Mouse (Mus musculus) kidney, adult 2 months (tissue): ENCODE results near the gene Cbfa2t3.

Experiments used
- CTCF ChIP-seq: fragments of 200-500 bp; conservative IDR thresholded peaks from 2 replicates; pipeline ENCODE4 v1.5.1; 2011; ENCODE audit warnings: low read depth, mild to moderate bottlenecking, control low read depth, low read length, moderate library complexity, mixed read lengths; ENCODE audit not compliant: insufficient read depth, insufficient read length
- POLR2A ChIP-seq: fragments of 200-500 bp; IDR thresholded peaks from one replicate; pipeline ENCODE4 v1.6.1; 2011; ENCODE audit warnings: low read depth, low read length, control low read depth

- TF ChIP-seq POLR2A (no peak), CTCF (no peak)
These were observed 6.8 kb downstream of the Cbfa2t3 start for GRCm38 (mm10) chr8:122692152-122692551.
